15 mouse cellular contexts compared by ENCODE assay signal in the genomic region with DNA sequence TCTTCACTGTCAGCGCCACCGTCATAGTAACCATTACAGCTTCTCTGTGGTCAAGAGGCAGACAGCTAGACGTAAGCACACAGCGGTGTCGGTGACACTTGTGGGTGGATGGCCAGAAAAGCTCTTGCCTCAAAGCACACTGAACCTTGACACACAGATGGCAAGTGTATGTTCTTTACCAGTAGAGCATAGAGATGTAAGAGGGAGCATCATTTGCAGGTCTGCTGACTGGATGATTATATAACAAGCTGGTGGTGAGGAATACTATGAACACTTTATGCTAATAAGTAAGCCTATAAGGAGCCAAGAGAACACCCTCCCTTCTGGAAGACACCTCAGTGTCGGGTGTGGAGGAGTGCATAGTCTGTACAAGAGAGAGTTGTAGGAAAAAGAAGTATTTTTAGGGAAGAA.
DNase-seq lines count a peak whose midpoint lies in the region; ATAC-seq and TF ChIP-seq lines count a peak whose summit lies in the region.
"Had no signal": no experiment of that assay in that cellular context is flagged by ENCODE, and none has a peak within 500 bp of the region (broad histone marks: within the 10 kb centered on the region; RNA-seq: fewer than 3 reads in every experiment).

No protein-coding gene starts in this region.

- ATAC-seq in hindbrain, embryonic 13.5 days (ENCODE audit: low FRiP score) = no peak
- ATAC-seq in hindbrain, embryonic 11.5 days (ENCODE audit: low FRiP score) = no peak
- ATAC-seq in liver, embryonic 11.5 days (replicated peaks; ENCODE audit: low FRiP score) = no peak

- no peaks in the 10 kb centered on the region for H3K36me3 ChIP-seq in hindbrain, embryonic 13.5 days
- H3K36me3 ChIP-seq in hindbrain, embryonic 11.5 days (ENCODE audit: control insufficient read depth, insufficient read depth, low read length) = no peaks in the 10 kb centered on the region
- no peaks in the 10 kb centered on the region for H3K36me3 ChIP-seq in liver, embryonic 11.5 days (ENCODE audit: control insufficient read depth, insufficient read depth, low read length)
- H3K36me3 ChIP-seq: embryonic facial prominence, embryonic 15.5 days; limb, embryonic 13.5 days had no signal

- H3K9ac ChIP-seq in hindbrain, embryonic 13.5 days = no peak overlapping the region
- H3K9ac ChIP-seq in hindbrain, embryonic 11.5 days (ENCODE audit: low read depth, low read length) = no peak overlapping the region
- no peak overlapping the region for H3K9ac ChIP-seq in liver, embryonic 11.5 days (ENCODE audit: low read depth, low read length)
- H3K9ac ChIP-seq: embryonic facial prominence, embryonic 15.5 days; limb, embryonic 13.5 days had no signal

- no peaks in the 10 kb centered on the region for H3K27me3 ChIP-seq in hindbrain, embryonic 13.5 days
- no peaks in the 10 kb centered on the region for H3K27me3 ChIP-seq in hindbrain, embryonic 11.5 days (ENCODE audit: control insufficient read depth, insufficient read depth, low read length)
- no peaks in the 10 kb centered on the region for H3K27me3 ChIP-seq in liver, embryonic 11.5 days (replicated peaks; ENCODE audit: control insufficient read depth, insufficient read depth, low read length)
- H3K27me3 ChIP-seq: embryonic facial prominence, embryonic 15.5 days; limb, embryonic 13.5 days had no signal

- H3K27ac ChIP-seq in hindbrain, embryonic 13.5 days = 0 out of 2 replicates have a peak overlapping the region, but pooled peaks have one; percentile 3
- no peak overlapping the region for H3K27ac ChIP-seq in hindbrain, embryonic 11.5 days (ENCODE audit: low read depth, low read length)
- peak overlapping the region; percentile 84 for H3K27ac ChIP-seq in left cerebral cortex, adult 2 months
- H3K27ac ChIP-seq in liver, embryonic 11.5 days (ENCODE audit: low read depth, low read length) = no peak overlapping the region
- H3K27ac ChIP-seq: embryonic facial prominence, embryonic 15.5 days; limb, embryonic 13.5 days had no signal

- H3K4me3 ChIP-seq in hindbrain, embryonic 13.5 days = no peak overlapping the region
- no peak overlapping the region for H3K4me3 ChIP-seq in hindbrain, embryonic 11.5 days (ENCODE audit: low read depth, low read length)
- no peak overlapping the region for H3K4me3 ChIP-seq in left cerebral cortex, adult 2 months
- H3K4me3 ChIP-seq in liver, embryonic 11.5 days (ENCODE audit: low read depth, low read length) = no peak overlapping the region
- H3K4me3 ChIP-seq: embryonic facial prominence, embryonic 15.5 days; limb, embryonic 13.5 days had no signal

- H3K4me1 ChIP-seq in hindbrain, embryonic 13.5 days (replicated peaks) = no peaks in the 10 kb centered on the region
- H3K4me1 ChIP-seq in hindbrain, embryonic 11.5 days (replicated peaks; ENCODE audit: control insufficient read depth, insufficient read depth, low read length) = no peaks in the 10 kb centered on the region
- H3K4me1 ChIP-seq in liver, embryonic 11.5 days (replicated peaks; ENCODE audit: control insufficient read depth, insufficient read depth, low read length) = no peaks in the 10 kb centered on the region

- no peak overlapping the region for H3K4me2 ChIP-seq in hindbrain, embryonic 13.5 days
- no peak overlapping the region for H3K4me2 ChIP-seq in hindbrain, embryonic 11.5 days (replicated peaks; ENCODE audit: low read depth, low read length)
- H3K4me2 ChIP-seq in liver, embryonic 11.5 days = no peak overlapping the region
- H3K4me2 ChIP-seq: embryonic facial prominence, embryonic 15.5 days; limb, embryonic 13.5 days had no signal

- intact Hi-C loops in left cerebral cortex, adult 2 months (cut with DNase I) = loop anchor here (2.0 to 5.0 kb wide), 2 partner anchors 28 to 97 kb away; a partner anchor contains a TSS

- WGBS in hindbrain, embryonic 13.5 days = 77% methylated on average over 6 of the region's 6 CpGs
- 83% methylated on average over 6 of the region's 6 CpGs for WGBS in hindbrain, embryonic 11.5 days
- 86% methylated on average over 6 of the region's 6 CpGs for WGBS in liver, embryonic 11.5 days

- no peaks in the 10 kb centered on the region for H3K9me3 ChIP-seq in hindbrain, embryonic 13.5 days
- H3K9me3 ChIP-seq in hindbrain, embryonic 11.5 days (ENCODE audit: control insufficient read depth, low read length) = no peaks in the 10 kb centered on the region
- no peaks in the 10 kb centered on the region for H3K9me3 ChIP-seq in liver, embryonic 11.5 days (ENCODE audit: control insufficient read depth, low read length)
- H3K9me3 ChIP-seq: embryonic facial prominence, embryonic 15.5 days; limb, embryonic 13.5 days had no signal

- no peak for TF ChIP-seq CTCF in left cerebral cortex, adult 2 months (IDR thresholded peaks at IDR 0.05)

- no peak for DNase-seq in hindbrain, embryonic 11.5 days (ENCODE audit: low spot score)
- DNase-seq in retina, postnatal 1 day = peak; percentile 16
- no peak for DNase-seq in retina, embryonic 14.5 days (ENCODE audit: low spot score)
- DNase-seq in left cerebral cortex, adult 2 months (ENCODE audit: extremely low spot score in 1 of 2, low spot score in 2 of 2) = peak in 1 of 2 experiments; percentile 35
- peak; percentile 30 to 74 for DNase-seq in right cerebral cortex, postnatal 36 days (ENCODE audit: low spot score in 2 of 2)
- no peak for DNase-seq in thymus, postnatal 0 days (ENCODE audit: low spot score)
- DNase-seq in liver, embryonic 11.5 days (ENCODE audit: low spot score) = no peak
- DNase-seq: adrenal gland, postnatal 25 days; gastrocnemius, postnatal 25 days; heart, postnatal 14 days; kidney, postnatal 14 days; lung, postnatal 14 days had no signal

Comparison
In these comparisons a context has a peak if more than half of its experiments do, and no peak if none do; other contexts are left out.
1. H3K27ac ChIP-seq: peak in hindbrain, embryonic 13.5 days (single experiment) and left cerebral cortex, adult 2 months (single experiment); none in hindbrain, embryonic 11.5 days (single experiment) and liver, embryonic 11.5 days (single experiment).
2. DNase-seq: peak in retina, postnatal 1 day (single experiment) and right cerebral cortex, postnatal 36 days (2 of 2); none in hindbrain, embryonic 11.5 days (single experiment), retina, embryonic 14.5 days (single experiment), thymus, postnatal 0 days (single experiment) and liver, embryonic 11.5 days (single experiment).